Mouse (Mus musculus) embryonic facial prominence, embryonic 12.5 days (tissue): ENCODE results near the gene Mxd1. TPM values are rescaled to one million over a fixed set of nuclear protein-coding genes. Genes with fewer than 3 reads are reported as not detected.
A peak's percentile ranks its signal among the peaks of the same experiment; 100 is the strongest.

Source experiments
- ATAC-seq: fragments of 200-750 bp; cut with Nextera tagmentation; 2 replicates; pipeline ENCODE4 v1.8.0; 2017; ENCODE audit not compliant: insufficient number of reproducible peaks, insufficient read depth, low FRiP score, low TSS enrichment
- H3K27ac ChIP-seq: fragments of 300-500 bp; sonication (generic); 2 replicates; pipeline ENCODE4 v1.5.1; 2016; ENCODE audit warnings: mild to moderate bottlenecking
- H3K27me3 ChIP-seq: fragments of 300-500 bp; sonication (generic); 2 replicates; pipeline ENCODE4 v1.6.1; 2016; ENCODE audit warnings: mild to moderate bottlenecking, moderate library complexity
- H3K36me3 ChIP-seq: fragments of 300-500 bp; sonication (generic); 2 replicates; pipeline ENCODE4 v1.6.1; 2016; ENCODE audit warnings: mild to moderate bottlenecking
- H3K4me1 ChIP-seq: fragments of 300-500 bp; sonication (generic); 2 replicates; pipeline ENCODE4 v1.6.1; 2016
- H3K4me2 ChIP-seq: fragments of 300-500 bp; sonication (generic); replicated peaks from 2 replicates; pipeline ENCODE4 v1.6.1; 2016; ENCODE audit warnings: mild to moderate bottlenecking, moderate library complexity
- H3K4me3 ChIP-seq: fragments of 300-500 bp; sonication (generic); 2 replicates; pipeline ENCODE4 v1.5.1; 2016; ENCODE audit warnings: mild to moderate bottlenecking
- H3K9ac ChIP-seq: fragments of 300-500 bp; sonication (generic); 2 replicates; pipeline ENCODE4 v1.6.1; 2016; ENCODE audit warnings: mild to moderate bottlenecking, moderate library complexity
- H3K9me3 ChIP-seq: fragments of 300-500 bp; sonication (generic); 2 replicates; pipeline ENCODE4 v1.6.1; 2016; ENCODE audit warnings: mild to moderate bottlenecking, moderate library complexity
- WGBS: fragments of 180-500 bp; shearing (Covaris S2); methylation state at CpG from one replicate; pipeline ENCODE4 v1.1.7; 2016; 5-methylcytosine and 5-hydroxymethylcytosine counted together
- polyA plus RNA-seq: library from polyadenylated mRNA; unstranded; fragments of >200 nt; fragmentation: Nextera tagmentation; extraction: Ambion mirVana; gene quantifications from 2 replicates; pipeline ENCODE4 v1.2.1, GENCODE M21; 2016

Gene Mxd1
- polyA plus RNA-seq, 1 experiment from 2014 or later: 17.9 TPM

GRCm38 (mm10) chr6:86678341-86678740, 9.4 kb upstream of the Mxd1 start:
- Histone ChIP-seq H3K4me1 (0 out of 2 replicates have a peak, but pooled peaks cover 4% of the 10 kb centered on the region), H3K9ac (no peak overlapping the region), H3K4me2 (no peak overlapping the region), H3K36me3 (peaks cover 88% of the 10 kb centered on the region), H3K9me3 (no peaks in the 10 kb centered on the region), H3K27me3 (no peaks in the 10 kb centered on the region), H3K4me3 (no peak overlapping the region), H3K27ac (no peak overlapping the region)
- WGBS: 90% methylated on average over 6 of the region's 6 CpGs
- ATAC-seq: no peak

- Histone ChIP-seq H3K4me2 (no peak overlapping the region), H3K9me3 (no peaks in the 10 kb centered on the region), H3K27ac (no peak overlapping the region), H3K4me3 (no peak overlapping the region), H3K4me1 (peaks cover 11% of the 10 kb centered on the region), H3K36me3 (peaks cover 48% of the 10 kb centered on the region), H3K27me3 (no peaks in the 10 kb centered on the region), H3K9ac (no peak overlapping the region)
- 18% methylated on average over 2 of the region's 2 CpGs for WGBS
- no peak for ATAC-seq
These were observed 1.9 kb upstream of the Mxd1 start for GRCm38 (mm10) chr6:86670873-86671272.

GRCm38 (mm10) chr6:86669240-86669727, 323 bp upstream of the Mxd1 start:
- WGBS: under 1% methylated on average over 25 of the region's 37 CpGs
- peak overlapping the region; percentile 54 for H3K9ac ChIP-seq

GRCm38 (mm10) chr6:86667061-86667460, 1.9 kb downstream of the Mxd1 start:
- 0 out of 2 replicates have a peak overlapping the region, but pooled peaks have one; percentile 90 for H3K4me3 ChIP-seq
- peaks cover 11% of the 10 kb centered on the region for H3K4me1 ChIP-seq
- WGBS: 93% methylated on average over 10 of the region's 10 CpGs
- no peak overlapping the region for H3K27ac ChIP-seq
- H3K27me3 ChIP-seq: no peaks in the 10 kb centered on the region
- no peaks in the 10 kb centered on the region for H3K9me3 ChIP-seq
- H3K36me3 ChIP-seq: peaks cover 24% of the 10 kb centered on the region
- ATAC-seq: no peak
- no peak overlapping the region for H3K9ac ChIP-seq
- H3K4me2 ChIP-seq: no peak overlapping the region

More at GRCm38 (mm10) chr6:86669240-86669727, 323 bp upstream of the Mxd1 start:
- peak; percentile 100 for ATAC-seq
- H3K27me3 ChIP-seq: no peaks in the 10 kb centered on the region
- peak overlapping the region; percentile 90 for H3K4me3 ChIP-seq
- no peaks in the 10 kb centered on the region for H3K9me3 ChIP-seq
- peaks cover 34% of the 10 kb centered on the region for H3K36me3 ChIP-seq
- H3K27ac ChIP-seq: 0 out of 2 replicates have a peak overlapping the region, but pooled peaks have one; percentile 24
- peak overlapping the region; percentile 92 for H3K4me2 ChIP-seq
- peaks cover 11% of the 10 kb centered on the region for H3K4me1 ChIP-seq

- H3K27me3 ChIP-seq: no peaks in the 10 kb centered on the region
- no peak overlapping the region for H3K4me3 ChIP-seq
- no peaks in the 10 kb centered on the region for H3K9me3 ChIP-seq
- H3K36me3 ChIP-seq: peaks cover 24% of the 10 kb centered on the region
- no peak overlapping the region for H3K27ac ChIP-seq
- WGBS: 82% methylated on average over 17 of the region's 17 CpGs
- no peak for ATAC-seq
- no peak overlapping the region for H3K4me2 ChIP-seq
- H3K4me1 ChIP-seq: peaks cover 11% of the 10 kb centered on the region
- no peak overlapping the region for H3K9ac ChIP-seq
These were observed 3.2 kb downstream of the Mxd1 start for GRCm38 (mm10) chr6:86665560-86666307.

- no peaks in the 10 kb centered on the region for H3K9me3 ChIP-seq
- 78% methylated on average over 5 of the region's 5 CpGs for WGBS
- H3K27me3 ChIP-seq: no peaks in the 10 kb centered on the region
- H3K9ac ChIP-seq: no peak overlapping the region
- no peak overlapping the region for H3K4me2 ChIP-seq
- no peak for ATAC-seq
- H3K4me3 ChIP-seq: no peak overlapping the region
- H3K4me1 ChIP-seq: peaks cover 11% of the 10 kb centered on the region
- H3K36me3 ChIP-seq: peaks cover 26% of the 10 kb centered on the region
- H3K27ac ChIP-seq: no peak overlapping the region
These were observed 3.9 kb downstream of the Mxd1 start for GRCm38 (mm10) chr6:86665076-86665475.

- ATAC-seq: no peak
- Histone ChIP-seq H3K9ac (no peak overlapping the region), H3K4me2 (no peak overlapping the region), H3K9me3 (no peaks in the 10 kb centered on the region), H3K27me3 (no peaks in the 10 kb centered on the region), H3K27ac (no peak overlapping the region), H3K36me3 (peaks cover 39% of the 10 kb centered on the region), H3K4me1 (no peaks in the 10 kb centered on the region), H3K4me3 (no peak overlapping the region)
- WGBS: 82% methylated on average over 9 of the region's 9 CpGs
These were observed 8.6 kb downstream of the Mxd1 start for GRCm38 (mm10) chr6:86660161-86660877.

- Histone ChIP-seq H3K4me1 (no peaks in the 10 kb centered on the region), H3K27ac (no peak overlapping the region), H3K4me3 (no peak overlapping the region), H3K4me2 (no peak overlapping the region), H3K9ac (no peak overlapping the region), H3K36me3 (peaks cover 39% of the 10 kb centered on the region), H3K27me3 (no peaks in the 10 kb centered on the region), H3K9me3 (no peaks in the 10 kb centered on the region)
- ATAC-seq: no peak
- 90% methylated on average over 3 of the region's 3 CpGs for WGBS
These were observed 10.5 kb downstream of the Mxd1 start for GRCm38 (mm10) chr6:86658501-86658900.

GRCm38 (mm10) chr6:86654270-86654916, 14.6 kb downstream of the Mxd1 start:
- Histone ChIP-seq H3K9me3 (no peaks in the 10 kb centered on the region), H3K27ac (no peak overlapping the region), H3K4me3 (no peak overlapping the region), H3K4me2 (no peak overlapping the region), H3K9ac (no peak overlapping the region), H3K4me1 (no peaks in the 10 kb centered on the region), H3K27me3 (no peaks in the 10 kb centered on the region), H3K36me3 (peaks cover 47% of the 10 kb centered on the region)
- no peak for ATAC-seq
- WGBS: 80% methylated on average over 9 of the region's 9 CpGs

GRCm38 (mm10) chr6:86653026-86653425, 15.9 kb downstream of the Mxd1 start:
- Histone ChIP-seq H3K9ac (no peak overlapping the region), H3K4me2 (no peak overlapping the region), H3K4me3 (no peak overlapping the region), H3K36me3 (peaks cover 51% of the 10 kb centered on the region), H3K27ac (no peak overlapping the region), H3K4me1 (no peaks in the 10 kb centered on the region), H3K27me3 (no peaks in the 10 kb centered on the region), H3K9me3 (no peaks in the 10 kb centered on the region)
- 84% methylated on average over 6 of the region's 6 CpGs for WGBS
- ATAC-seq: no peak

GRCm38 (mm10) chr6:86646143-86646542, 22.8 kb downstream of the Mxd1 start:
- Histone ChIP-seq H3K36me3 (peaks cover 30% of the 10 kb centered on the region), H3K27me3 (no peaks in the 10 kb centered on the region), H3K4me2 (no peak overlapping the region), H3K9ac (no peak overlapping the region), H3K9me3 (no peaks in the 10 kb centered on the region), H3K4me1 (no peaks in the 10 kb centered on the region), H3K27ac (no peak overlapping the region), H3K4me3 (no peak overlapping the region)
- no peak for ATAC-seq
- 74% methylated on average over 7 of the region's 7 CpGs for WGBS
